Mouse (Mus musculus) layer of hippocampus, adult 2 months (tissue): Measurements from ENCODE around the gene Proser2. TPM values are rescaled to one million over a fixed set of nuclear protein-coding genes. Genes with fewer than 3 reads are reported as not detected.

Source experiments
- DNase-seq, 2 experiments: peaks; one replicate each; pipeline ENCODE4 v3.0.0; 2022; ENCODE audit warnings: low spot score in 2 of 2
- H3K27ac ChIP-seq: fragments of 200-600 bp; 2 replicates; pipeline ENCODE4 v1.8.1; 2022
- H3K4me3 ChIP-seq: fragments of 200-600 bp; 2 replicates; pipeline ENCODE4 v1.8.1; 2022; ENCODE audit warnings: mild to moderate bottlenecking
- CTCF ChIP-seq: fragments of 200-600 bp; conservative IDR thresholded peaks from 2 replicates; pipeline ENCODE4 v1.8.1; 2022; ENCODE audit warnings: antibody characterized with exemption, mild to moderate bottlenecking, moderate library complexity
- total RNA-seq, 2 experiments: library from RNA; stranded (reverse); gene quantifications; 2 replicates each; pipeline ENCODE4 v1.2.3; 2021

Gene Proser2
- total RNA-seq, 2 experiments from 2014 or later, result 2.0 to 2.1 TPM

- no peak overlapping the region for H3K4me3 ChIP-seq
- no peak for TF ChIP-seq CTCF
- DNase-seq, result no peak
- H3K27ac ChIP-seq, result no peak overlapping the region
Observed at GRCm38 (mm10) chr2:6082615-6083014, 47.4 kb downstream of the Proser2 start.

DNA sequence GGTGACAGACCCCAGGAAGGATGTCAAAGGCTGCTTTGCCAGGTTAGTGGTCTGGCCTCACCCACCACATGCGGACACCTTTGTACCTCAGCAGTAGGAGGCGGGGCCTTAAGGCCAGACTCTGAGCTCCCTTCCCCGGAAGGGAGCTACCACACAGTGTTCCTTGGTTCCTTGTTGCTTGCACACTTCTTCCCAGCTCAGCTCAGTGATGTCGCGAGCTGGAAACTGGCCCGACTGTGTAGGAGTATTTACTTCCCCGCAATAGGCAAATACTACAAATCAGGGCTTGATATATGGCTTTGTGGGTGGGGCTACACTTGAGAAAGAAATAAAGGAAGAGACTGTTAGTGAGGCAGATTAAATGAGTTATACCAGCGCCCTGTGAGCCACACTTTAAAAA lies 48.9 kb downstream of the Proser2 start:
- TF ChIP-seq CTCF, result no peak

GRCm38 (mm10) chr2:6080037-6080436 lies 50.0 kb downstream of the Proser2 start:
- DNase-seq, result no peak
- Histone ChIP-seq H3K27ac (no peak overlapping the region), H3K4me3 (no peak overlapping the region)
- no peak for TF ChIP-seq CTCF

More for the DNA sequence above, 48.9 kb downstream of the Proser2 start:
- no peak overlapping the region for H3K4me3 ChIP-seq
- H3K27ac ChIP-seq, result no peak overlapping the region
- DNase-seq, result no peak

DNA sequence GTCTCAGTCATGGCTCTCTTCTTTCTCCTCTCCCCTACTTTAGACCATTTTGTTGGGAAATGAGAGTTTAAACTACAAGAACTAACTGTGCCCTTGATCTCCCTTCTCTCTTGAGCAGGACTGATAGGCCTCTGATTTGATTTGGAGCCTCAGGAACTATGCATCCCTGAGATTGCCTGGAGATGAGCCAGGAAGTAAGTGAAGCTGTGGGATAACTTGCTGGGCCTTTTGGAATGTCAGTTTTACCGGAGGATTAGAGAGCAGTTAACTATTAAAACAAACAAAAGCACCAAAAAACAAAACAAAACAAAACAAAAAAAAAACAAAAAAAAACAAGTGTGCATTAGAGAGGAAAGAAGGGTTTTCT lies 54.5 kb downstream of the Proser2 start:
- no peak overlapping the region for H3K27ac ChIP-seq
- no peak for TF ChIP-seq CTCF
- H3K4me3 ChIP-seq, result no peak overlapping the region
- no peak for DNase-seq

GRCm38 (mm10) chr2:6074891-6075529 lies 55.0 kb downstream of the Proser2 start:
- no peak for TF ChIP-seq CTCF
- Histone ChIP-seq H3K4me3 (no peak overlapping the region), H3K27ac (no peak overlapping the region)
- no peak for DNase-seq

DNA sequence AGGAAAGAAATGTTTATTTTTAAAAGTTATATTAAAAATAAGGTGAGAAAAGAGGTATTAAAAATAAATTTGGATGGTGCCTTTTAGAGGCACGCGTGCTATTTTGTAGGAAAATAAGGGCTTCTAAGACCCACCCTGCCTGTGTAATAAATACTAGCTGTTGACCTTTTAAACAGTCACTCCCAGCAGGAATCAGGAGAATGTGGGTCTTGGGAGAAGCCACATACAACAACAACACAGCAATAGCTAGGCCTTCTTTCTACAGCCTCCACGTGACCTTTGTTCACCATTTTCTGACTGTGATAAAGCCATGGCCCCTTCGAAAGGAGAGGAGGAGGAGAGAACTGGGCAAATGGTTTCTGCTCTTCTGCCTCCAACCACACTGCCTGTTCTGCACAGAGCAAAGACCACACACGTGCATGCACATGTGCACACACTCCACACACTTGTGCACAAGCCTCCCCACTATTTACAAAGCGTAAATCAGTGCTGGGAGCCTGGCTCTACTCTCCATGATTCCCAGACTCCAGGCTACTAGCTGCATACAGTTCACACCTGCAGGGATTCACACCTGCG lies 57.2 kb downstream of the Proser2 start:
- Histone ChIP-seq H3K4me3 (no peak overlapping the region), H3K27ac (no peak overlapping the region)
- no peak for TF ChIP-seq CTCF
- DNase-seq, result no peak

- no peak for DNase-seq
- no peak for TF ChIP-seq CTCF
- Histone ChIP-seq H3K4me3 (no peak overlapping the region), H3K27ac (no peak overlapping the region)
Observed at GRCm38 (mm10) chr2:6071598-6072440, 58.2 kb downstream of the Proser2 start.

DNA sequence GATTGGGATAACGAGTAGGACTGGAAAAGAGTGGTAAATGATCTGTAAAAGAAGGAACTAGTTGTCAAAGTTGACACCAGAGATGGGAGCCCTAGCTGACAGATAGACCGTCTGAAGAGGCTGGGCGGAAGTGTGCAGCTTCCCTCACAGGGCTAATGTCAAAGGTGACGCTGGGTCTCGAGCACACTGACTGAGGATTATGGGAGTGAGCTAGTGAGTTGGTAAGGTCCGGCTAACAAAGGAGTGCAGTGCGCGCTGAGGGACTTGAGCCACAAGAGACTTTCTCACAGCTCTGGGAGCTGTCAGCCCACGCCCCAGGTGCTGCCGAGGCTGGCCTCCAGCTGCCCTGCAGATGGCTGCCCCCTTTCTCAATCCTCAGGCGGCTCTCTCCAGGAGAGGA lies 59.1 kb downstream of the Proser2 start:
- no peak for TF ChIP-seq CTCF

GRCm38 (mm10) chr2:6067341-6067740 lies 62.7 kb downstream of the Proser2 start:
- Histone ChIP-seq H3K27ac (no peak overlapping the region), H3K4me3 (no peak overlapping the region)
- no peak for DNase-seq
- TF ChIP-seq CTCF, result no peak

More for the DNA sequence above, 59.1 kb downstream of the Proser2 start:
- Histone ChIP-seq H3K4me3 (no peak overlapping the region), H3K27ac (no peak overlapping the region)
- DNase-seq, result no peak

- no peak overlapping the region for H3K27ac ChIP-seq
- DNase-seq, result no peak
- H3K4me3 ChIP-seq, result no peak overlapping the region
- TF ChIP-seq CTCF, result no peak
Observed at GRCm38 (mm10) chr2:6060071-6060804, 69.8 kb downstream of the Proser2 start.

- DNase-seq, result no peak
- no peak overlapping the region for H3K4me3 ChIP-seq
- no peak overlapping the region for H3K27ac ChIP-seq
- TF ChIP-seq CTCF, result no peak
Observed at GRCm38 (mm10) chr2:6059291-6059690, 70.7 kb downstream of the Proser2 start.

GRCm38 (mm10) chr2:6056518-6056917 lies 73.5 kb downstream of the Proser2 start:
- TF ChIP-seq CTCF, result no peak
- DNase-seq, result no peak
- Histone ChIP-seq H3K27ac (no peak overlapping the region), H3K4me3 (no peak overlapping the region)

- no peak for DNase-seq
- Histone ChIP-seq H3K27ac (no peak overlapping the region), H3K4me3 (no peak overlapping the region)
Observed at GRCm38 (mm10) chr2:6055466-6055865, 74.5 kb downstream of the Proser2 start.

More at GRCm38 (mm10) chr2:6055466-6055865, 74.5 kb downstream of the Proser2 start:
- TF ChIP-seq CTCF, result no peak
